Mouse (Mus musculus): Measurements from ENCODE around the gene Abi2.
A peak's percentile ranks its signal among the peaks of the same experiment; 100 is the strongest.

GRCm38 (mm10) chr1:60409168-60409828, at the start of gene Abi2:
- TF ChIP-seq CHD2 (IDR thresholded peaks at IDR 0.05; ENCODE audit: low read length) (peak; percentile 25; the same call in 1 of the 2 replicates), HCFC1 (IDR thresholded peaks at IDR 0.05; ENCODE audit: low read depth, low read length) (no peak), USF1 (IDR thresholded peaks at IDR 0.05; ENCODE audit: low read depth, low read length) (no peak), NRF1 (IDR thresholded peaks at IDR 0.05; ENCODE audit: insufficient read depth, low read depth, low read length, poor library complexity, severe bottlenecking) (peak; percentile 67), POLR2A (IDR thresholded peaks at IDR 0.05; ENCODE audit: control insufficient read depth in 1 of 2, insufficient read depth in 1 of 2, low read depth in 1 of 2, low read length in 2 of 2, poor library complexity in 1 of 2) (peak in 1 of 2 experiments; percentile 63; a peak in 2 of 4 replicates), E2F4 (IDR thresholded peaks at IDR 0.05; ENCODE audit: borderline replicate concordance, low read depth, low read length) (no peak; the same call in 1 of the 2 replicates), TAL1 (IDR thresholded peaks at IDR 0.05; ENCODE audit: low read length) (no peak), CTCF (IDR thresholded peaks at IDR 0.05 in 2 of 3, conservative IDR thresholded peaks at IDR 0.05 in 1 of 3; ENCODE audit: control insufficient read depth in 1 of 3, insufficient read depth in 1 of 3, low read depth in 2 of 3, low read length in 3 of 3, poor library complexity in 1 of 3, severe bottlenecking in 1 of 3) (no peak), ZKSCAN1 (IDR thresholded peaks at IDR 0.05; ENCODE audit: low read depth, low read length) (no peak), EP300 (IDR thresholded peaks at IDR 0.05; ENCODE audit: low read depth in 1 of 2, low read length in 2 of 2) (peak in 1 of 2 experiments; percentile 50; a peak in 2 of 4 replicates), USF2 (IDR thresholded peaks at IDR 0.05; ENCODE audit: borderline replicate concordance in 1 of 2, insufficient read depth in 1 of 2, low read depth in 1 of 2, low read length in 2 of 2) (no peak), MYC (IDR thresholded peaks at IDR 0.05; ENCODE audit: low read depth, low read length) (no peak), TBP (IDR thresholded peaks at IDR 0.05; ENCODE audit: low read depth, low read length) (no peak), POLR2AphosphoS2 (IDR thresholded peaks at IDR 0.05; ENCODE audit: low read length) (no peak)

Data from MEL (cell line).